In the genomic region with DNA sequence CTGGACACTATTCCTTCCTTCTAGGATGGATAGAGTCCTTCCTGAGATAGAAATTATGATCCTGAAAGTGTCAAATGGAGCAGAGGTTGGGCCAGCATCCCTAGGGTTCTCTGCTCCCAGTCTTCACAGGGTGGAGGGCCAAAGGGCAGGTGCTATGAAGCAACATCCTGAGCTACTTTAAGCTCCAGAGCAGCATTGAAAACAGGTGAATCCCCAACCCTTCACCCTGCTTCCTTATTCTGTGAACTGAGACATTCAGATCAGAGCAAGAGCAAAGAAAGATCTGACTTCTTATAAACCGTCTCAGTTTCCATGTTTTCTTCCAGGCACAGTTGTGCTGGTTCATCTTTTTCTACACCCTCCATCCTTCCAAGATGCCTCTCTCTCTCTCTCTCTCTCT, we compare ENCODE assay signal across 23 mouse cellular contexts.
DNase-seq lines count a peak whose midpoint lies in the region; ATAC-seq and TF ChIP-seq lines count a peak whose summit lies in the region.
"Had no signal": no experiment of that assay in that cellular context is flagged by ENCODE, and none has a peak within 500 bp of the region (broad histone marks: within the 10 kb centered on the region; RNA-seq: fewer than 3 reads in every experiment).

No protein-coding gene starts in this region.

- peaks cover 19% of the 10 kb centered on the region for H3K4me1 ChIP-seq in spleen, adult 2 months (ENCODE audit: control insufficient read depth, insufficient read depth, insufficient read length)
- H3K4me1 ChIP-seq in forebrain, embryonic 15.5 days, result no peaks in the 10 kb centered on the region
- H3K4me1 ChIP-seq: embryonic facial prominence, embryonic 12.5 days had no signal

- no peak overlapping the region for H3K4me3 ChIP-seq in spleen, adult 2 months (ENCODE audit: extremely low read depth, insufficient read depth, insufficient read length)
- H3K4me3 ChIP-seq in forebrain, embryonic 15.5 days, result no peak overlapping the region
- H3K4me3 ChIP-seq: embryonic facial prominence, embryonic 12.5 days; forebrain, embryonic 12.5 days; gastrocnemius, adult 2 months; heart, embryonic 13.5 days; hindbrain, embryonic 13.5 days had no signal

- H3K27me3 ChIP-seq in spleen, adult 2 months (ENCODE audit: control insufficient read depth, insufficient read depth, low read length), result no peaks in the 10 kb centered on the region
- no peaks in the 10 kb centered on the region for H3K27me3 ChIP-seq in forebrain, embryonic 15.5 days
- H3K27me3 ChIP-seq: embryonic facial prominence, embryonic 12.5 days; forebrain, embryonic 12.5 days; heart, embryonic 13.5 days; hindbrain, embryonic 13.5 days had no signal

- ATAC-seq in activated CD4-positive, CD25-positive, alpha-beta regulatory T cell, adult 4 months, result peak; percentile 79
- peak; percentile 77 for ATAC-seq in neutrophil, adult 5-6 weeks (ENCODE audit: extremely low read depth, insufficient number of reproducible peaks, low FRiP score, poor library complexity, severe bottlenecking)
- no peak for ATAC-seq in forebrain, embryonic 15.5 days (replicated peaks)
- ATAC-seq: hindbrain, postnatal 0 days; intestine, embryonic 16.5 days had no signal

- no peaks in the 10 kb centered on the region for H3K36me3 ChIP-seq in spleen, adult 2 months (ENCODE audit: control insufficient read depth, insufficient read depth, low read length)
- H3K36me3 ChIP-seq in forebrain, embryonic 15.5 days, result no peaks in the 10 kb centered on the region
- H3K36me3 ChIP-seq: embryonic facial prominence, embryonic 12.5 days; forebrain, embryonic 12.5 days; heart, embryonic 13.5 days; hindbrain, embryonic 13.5 days had no signal

- H3K27ac ChIP-seq in spleen, adult 2 months (ENCODE audit: insufficient read depth, low read length), result peak overlapping the region; percentile 75; the same call in 1 of the 2 replicates
- H3K27ac ChIP-seq in forebrain, embryonic 15.5 days (replicated peaks), result no peak overlapping the region
- H3K27ac ChIP-seq: embryonic facial prominence, embryonic 12.5 days; forebrain, embryonic 12.5 days; gastrocnemius, adult 2 months; heart, embryonic 13.5 days; hindbrain, embryonic 13.5 days; hindbrain, postnatal 0 days had no signal

- peak; percentile 37 to 52 for DNase-seq in spleen, adult 2 months (ENCODE audit: low read depth in 1 of 2, low spot score in 2 of 2)
- DNase-seq in spleen, postnatal 4 days (ENCODE audit: low spot score in 2 of 2), result no peak
- DNase-seq in CD4-positive, CD25-positive, alpha-beta regulatory T cell, adult 2 months (ENCODE audit: low read depth, low spot score), result peak; percentile 68
- no peak for DNase-seq in frontal cortex, postnatal 25 days (ENCODE audit: low spot score in 2 of 2)
- no peak for DNase-seq in kidney, postnatal 14 days
- DNase-seq: adrenal gland, postnatal 10 days; cerebellum, adult 11 months; cerebellum, adult 9-10 months; cerebellum, postnatal 25 days; forebrain, postnatal 0 days; gastrocnemius, adult 2 months; gastrocnemius, postnatal 25 days; heart, adult 11 months; heart, postnatal 36 days had no signal

- no peaks in the 10 kb centered on the region for H3K9me3 ChIP-seq in forebrain, embryonic 15.5 days
- H3K9me3 ChIP-seq: embryonic facial prominence, embryonic 12.5 days; forebrain, embryonic 12.5 days; heart, embryonic 13.5 days; hindbrain, embryonic 13.5 days had no signal

- H3K9ac ChIP-seq in forebrain, embryonic 15.5 days (replicated peaks), result no peak overlapping the region
- H3K9ac ChIP-seq: embryonic facial prominence, embryonic 12.5 days; forebrain, embryonic 12.5 days; forebrain, postnatal 0 days; heart, embryonic 13.5 days; hindbrain, embryonic 13.5 days had no signal

- no peak for TF ChIP-seq POLR2A in spleen, adult 2 months (IDR thresholded peaks at IDR 0.05; ENCODE audit: low read depth, low read length)

- H3K4me2 ChIP-seq in forebrain, embryonic 15.5 days (replicated peaks), result no peak overlapping the region
- H3K4me2 ChIP-seq: embryonic facial prominence, embryonic 12.5 days; forebrain, embryonic 12.5 days; heart, embryonic 13.5 days; hindbrain, embryonic 13.5 days had no signal

- TF ChIP-seq CTCF in spleen, adult 2 months (IDR thresholded peaks at IDR 0.05; ENCODE audit: extremely low read depth, insufficient read depth, insufficient read length, insufficient replicate concordance), result no peak

- WGBS in spleen, adult 2 months, result 24% methylated on average over 1 of the region's 1 CpGs
- 95% methylated on average over 1 of the region's 1 CpGs for WGBS in forebrain, embryonic 15.5 days

Comparison
In these comparisons a context has a peak if more than half of its experiments do, and no peak if none do; other contexts are left out.
1. DNase-seq: peak in spleen, adult 2 months (2 of 2) and CD4-positive, CD25-positive, alpha-beta regulatory T cell, adult 2 months (single experiment); none in spleen, postnatal 4 days (0 of 2), frontal cortex, postnatal 25 days (0 of 2) and kidney, postnatal 14 days (single experiment).